Mouse (Mus musculus): Measurements from ENCODE around the gene Arpp21.
"Not testable (repeated sequence)": the region's sequence is repeated elsewhere in the genome, so short reads cannot be mapped to it uniquely, and the experiment has no call there.

Arpp21 gene

DNA sequence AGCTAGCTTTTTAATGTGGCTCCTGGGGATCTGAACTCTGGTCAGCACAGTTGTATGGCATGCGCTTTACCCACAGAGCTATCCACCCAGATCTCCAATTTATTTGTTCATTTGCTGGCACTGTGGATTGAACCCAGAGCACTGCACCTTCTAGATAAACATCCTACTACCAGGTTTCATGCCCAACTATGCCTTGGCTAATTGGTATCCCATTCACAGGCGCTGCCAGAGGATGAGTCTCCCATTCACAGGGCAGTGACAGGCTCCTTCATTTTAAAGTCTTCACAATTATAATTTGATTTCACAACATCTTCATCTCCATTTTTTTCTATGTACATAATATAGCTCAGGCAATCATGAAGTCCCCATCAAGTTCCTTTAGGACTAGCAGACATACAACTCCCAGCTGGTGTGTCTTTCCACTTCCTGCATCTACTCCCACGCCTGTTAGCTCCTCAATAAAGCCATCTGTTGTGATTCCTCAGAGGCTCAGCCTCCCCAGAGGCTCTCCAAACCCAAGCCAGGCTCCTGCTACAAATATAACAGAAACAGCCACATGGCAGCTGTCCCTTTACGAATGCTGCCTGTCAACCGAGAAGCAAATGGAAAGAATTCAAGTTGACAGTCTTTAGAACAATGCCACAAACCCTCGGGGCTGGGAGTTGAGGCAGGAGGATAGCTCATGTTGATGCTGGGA, 133.4 kb downstream of the Arpp21 start:
- no peak for DNase-seq (ENCODE audit: low spot score in 2 of 2)

- peak; percentile 27 to 42 for DNase-seq (ENCODE audit: low spot score in 2 of 2)
Measured at GRCm38 (mm10) chr9:112100841-112101595, 134.7 kb downstream of the Arpp21 start.

DNA sequence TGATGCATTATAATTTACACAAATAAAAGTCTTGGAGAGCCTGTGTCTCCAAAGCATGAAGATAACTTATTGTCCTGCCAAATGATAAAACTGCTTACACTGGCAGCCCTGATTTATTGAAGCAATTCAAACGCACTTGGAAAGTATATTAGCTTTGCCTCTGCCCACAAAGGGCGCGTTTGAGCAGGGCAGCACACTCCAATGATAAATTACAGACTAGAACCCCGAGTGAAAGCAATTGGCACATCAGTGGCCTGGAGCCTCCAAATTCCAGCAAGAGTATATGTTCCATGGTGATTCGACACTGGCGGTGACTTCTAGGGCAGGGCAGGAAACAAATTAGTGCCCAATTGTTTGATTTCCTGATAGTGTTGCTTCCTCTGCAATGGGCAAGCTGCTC, 137.5 kb downstream of the Arpp21 start:
- no peak for DNase-seq (ENCODE audit: low spot score in 2 of 2)

DNA sequence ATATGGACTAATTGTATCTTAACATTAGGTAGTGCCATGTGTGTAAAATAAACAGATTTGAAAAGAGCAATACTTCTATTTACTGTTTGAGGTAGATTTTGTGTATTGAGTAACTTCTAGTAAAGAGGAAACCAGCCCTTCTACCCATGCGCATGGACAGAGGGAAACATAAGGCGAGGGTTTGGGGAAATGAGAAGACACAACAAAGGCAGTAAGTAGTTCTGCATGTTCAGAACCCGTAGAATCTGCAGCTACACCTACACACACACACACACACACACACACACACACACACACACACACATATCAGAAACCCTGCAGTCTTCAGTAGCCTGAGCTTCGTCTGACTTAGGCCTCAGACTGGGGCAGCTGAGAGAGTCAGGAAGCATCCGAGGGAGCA, 140.0 kb downstream of the Arpp21 start:
- no peak for DNase-seq (ENCODE audit: low spot score in 2 of 2)

DNA sequence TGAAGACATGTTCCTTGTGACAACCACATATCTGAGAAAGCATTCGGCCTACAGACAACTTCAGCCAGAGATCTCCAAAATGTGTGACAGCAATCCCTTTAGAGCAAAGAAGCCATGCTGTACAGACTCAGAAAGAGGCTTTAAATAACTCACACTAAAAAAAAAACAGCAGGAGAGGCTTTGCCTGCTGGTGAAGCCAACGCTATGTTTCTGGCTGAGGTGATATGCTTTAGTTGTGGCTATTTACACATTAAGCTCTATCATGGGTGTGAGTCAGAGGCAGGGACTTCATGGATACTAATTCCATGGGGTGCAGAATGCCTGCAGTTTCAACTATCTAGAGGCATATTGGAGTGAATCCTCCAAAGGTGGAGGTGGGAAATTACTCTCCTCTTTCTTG, 140.5 kb downstream of the Arpp21 start:
- DNase-seq (ENCODE audit: low spot score in 2 of 2): no peak

DNA sequence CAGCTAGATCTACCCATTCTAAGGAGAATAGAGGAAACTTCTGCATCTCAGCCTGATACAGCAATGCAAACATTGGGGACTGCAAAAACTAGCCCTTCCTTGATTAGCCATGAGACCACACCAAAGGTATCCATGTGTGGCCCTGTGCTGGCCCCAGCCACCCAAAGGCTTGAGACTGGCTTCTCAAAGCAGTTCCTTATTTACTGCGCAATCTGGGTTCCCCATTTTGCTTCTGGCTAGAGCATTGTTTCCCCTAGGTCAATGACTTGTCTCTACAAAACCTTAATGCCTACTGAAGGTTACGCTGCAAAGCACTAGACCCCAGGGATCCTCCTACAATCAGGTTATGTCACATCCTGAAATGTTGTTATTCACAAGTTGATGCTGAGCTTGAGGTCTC, 156.8 kb downstream of the Arpp21 start:
- peak in 1 of 2 experiments; percentile 23 for DNase-seq (ENCODE audit: low spot score in 2 of 2)

DNA sequence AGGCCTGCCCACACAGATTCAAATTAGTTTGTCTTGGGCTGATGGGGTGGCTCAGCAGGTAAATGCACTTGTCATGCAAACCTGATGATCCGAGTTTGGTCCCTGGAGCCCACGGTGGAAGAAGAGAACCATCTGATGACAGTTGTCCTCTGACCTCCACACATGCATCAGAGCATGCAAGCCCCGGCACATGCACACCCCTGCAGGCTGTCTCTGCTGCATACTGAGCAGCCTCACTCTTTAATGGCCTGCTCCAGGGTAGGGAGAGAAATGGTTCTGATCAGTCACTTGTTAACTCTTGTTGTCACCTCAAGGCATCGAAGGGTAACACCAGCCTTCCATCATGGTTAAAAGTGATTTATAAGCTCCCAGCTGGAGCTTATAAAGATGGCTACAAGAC, 157.3 kb downstream of the Arpp21 start:
- no peak for DNase-seq (ENCODE audit: low spot score in 2 of 2)

GRCm38 (mm10) chr9:112075273-112075672, 160.5 kb downstream of the Arpp21 start:
- DNase-seq (ENCODE audit: low spot score in 2 of 2): no peak

- DNase-seq (ENCODE audit: low spot score in 2 of 2): no peak
Measured at GRCm38 (mm10) chr9:112074872-112075271, 160.9 kb downstream of the Arpp21 start.

DNA sequence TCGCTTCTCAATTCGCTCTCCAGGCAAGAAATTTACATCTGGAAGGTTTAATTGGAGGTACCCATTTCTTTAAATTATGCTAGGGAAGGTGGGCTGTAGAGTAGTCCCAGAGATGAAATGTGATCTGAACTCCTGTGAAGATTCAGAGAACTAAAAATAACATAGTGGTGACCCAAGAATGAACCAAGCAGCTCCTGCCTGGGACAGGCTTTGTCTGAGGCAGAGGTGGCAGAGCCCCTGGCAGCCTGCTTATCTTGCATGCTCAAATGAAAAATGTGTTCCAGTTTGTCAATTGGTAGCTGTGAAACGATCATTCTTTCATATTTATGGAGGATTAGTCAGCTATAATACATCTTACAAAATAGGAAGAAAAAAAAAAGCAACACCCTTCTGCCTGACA, 164.4 kb downstream of the Arpp21 start:
- no peak for DNase-seq (ENCODE audit: low spot score in 2 of 2)

GRCm38 (mm10) chr9:112070961-112071360, 164.8 kb downstream of the Arpp21 start:
- DNase-seq (ENCODE audit: low spot score in 2 of 2): no peak

- DNase-seq (ENCODE audit: low spot score in 2 of 2): no peak
Measured at GRCm38 (mm10) chr9:112068250-112068649, 167.5 kb downstream of the Arpp21 start.

GRCm38 (mm10) chr9:112060696-112061425, 174.9 kb downstream of the Arpp21 start:
- DNase-seq (ENCODE audit: low spot score in 2 of 2): no peak

DNA sequence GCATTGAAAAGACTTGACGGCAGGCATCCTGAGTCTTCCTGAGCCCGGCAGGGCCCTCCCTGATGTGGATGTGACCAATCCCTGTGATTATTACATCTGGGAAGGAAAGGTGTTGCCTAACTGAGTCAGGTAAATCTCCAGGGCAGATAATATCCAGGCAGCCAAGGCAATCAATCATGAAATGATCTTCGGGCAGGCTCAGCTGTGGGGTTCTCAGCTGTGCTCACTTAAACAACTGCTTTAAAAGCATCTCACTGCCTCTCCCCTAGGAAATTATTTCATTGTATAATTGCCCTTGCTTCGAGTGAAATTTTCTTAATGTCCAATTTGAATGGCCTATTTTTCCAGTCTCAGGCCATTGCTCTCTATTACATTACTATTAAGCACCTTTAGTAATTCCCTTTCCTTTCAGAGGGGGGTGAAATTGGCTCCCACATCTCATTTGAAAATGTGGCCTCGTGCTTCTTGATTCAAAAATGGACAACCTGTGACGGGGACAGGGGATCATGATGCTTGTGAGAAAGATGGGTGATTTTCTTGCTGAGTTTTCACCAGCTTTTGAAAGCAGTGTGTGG, 180.8 kb downstream of the Arpp21 start:
- no peak for DNase-seq (ENCODE audit: low spot score in 2 of 2)

- DNase-seq (ENCODE audit: low spot score in 2 of 2): no peak
Measured at GRCm38 (mm10) chr9:112047903-112048467, 187.8 kb downstream of the Arpp21 start.

DNA sequence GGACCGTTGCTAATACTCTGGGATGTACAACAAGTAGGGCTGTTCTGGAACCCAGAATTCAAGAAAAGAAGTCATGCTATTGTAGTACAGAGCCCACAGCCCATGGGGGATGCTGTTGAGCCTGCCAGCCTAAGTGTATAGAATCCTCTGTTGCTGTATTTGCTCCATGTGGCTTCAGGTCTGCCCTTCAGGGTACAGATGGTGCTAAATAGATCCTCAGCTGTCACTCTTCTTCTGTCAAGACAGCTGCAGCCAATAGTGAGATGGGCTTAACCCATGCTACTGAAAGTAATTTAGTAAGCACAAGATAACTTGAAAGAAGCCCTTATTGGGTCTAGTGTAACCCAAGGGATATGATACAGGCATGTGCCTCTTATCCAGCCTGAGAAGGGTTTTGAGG, 195.2 kb downstream of the Arpp21 start:
- DNase-seq (ENCODE audit: low spot score in 2 of 2): no peak

DNA sequence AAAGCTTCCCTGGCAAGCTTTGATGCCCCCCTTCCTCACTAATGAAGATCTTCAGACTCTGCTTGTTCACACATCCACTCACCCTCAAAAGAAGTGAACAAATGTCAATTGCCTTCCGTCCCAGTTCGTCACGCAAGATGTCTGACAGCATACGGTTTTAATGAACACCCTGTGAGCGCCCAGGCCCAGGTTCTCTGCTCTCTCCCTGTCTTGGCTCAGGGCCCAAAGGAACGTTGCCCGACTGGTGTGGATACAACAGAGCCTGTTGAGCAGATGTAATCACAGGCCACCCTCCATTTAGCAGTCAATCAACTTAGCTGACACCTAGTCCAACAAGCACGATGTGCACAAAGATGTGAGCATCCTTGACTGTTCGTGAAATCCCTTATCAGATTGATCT, 198.0 kb downstream of the Arpp21 start:
- DNase-seq (ENCODE audit: low spot score in 2 of 2): no peak

DNA sequence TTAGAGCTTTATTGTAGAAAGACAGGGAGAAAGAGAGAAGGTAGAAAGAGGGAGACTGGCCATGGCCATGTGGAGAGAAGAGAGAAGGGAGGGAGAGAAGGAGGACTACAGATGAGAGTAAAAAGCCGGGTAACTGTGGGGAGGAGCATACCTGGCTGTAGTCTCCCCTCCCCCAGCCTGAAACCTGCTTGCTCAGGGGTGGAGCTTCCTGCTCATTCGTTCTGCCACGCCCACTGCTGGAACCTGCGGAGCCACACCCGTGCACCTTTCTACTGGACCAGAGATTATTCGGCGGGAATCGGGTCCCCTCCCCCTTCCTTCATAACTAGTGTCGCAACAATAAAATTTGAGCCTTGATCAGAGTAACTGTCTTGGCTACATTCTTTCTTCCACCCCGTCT, 201.9 kb downstream of the Arpp21 start:
- not testable (repeated sequence) for DNase-seq (ENCODE audit: low spot score in 2 of 2)

DNA sequence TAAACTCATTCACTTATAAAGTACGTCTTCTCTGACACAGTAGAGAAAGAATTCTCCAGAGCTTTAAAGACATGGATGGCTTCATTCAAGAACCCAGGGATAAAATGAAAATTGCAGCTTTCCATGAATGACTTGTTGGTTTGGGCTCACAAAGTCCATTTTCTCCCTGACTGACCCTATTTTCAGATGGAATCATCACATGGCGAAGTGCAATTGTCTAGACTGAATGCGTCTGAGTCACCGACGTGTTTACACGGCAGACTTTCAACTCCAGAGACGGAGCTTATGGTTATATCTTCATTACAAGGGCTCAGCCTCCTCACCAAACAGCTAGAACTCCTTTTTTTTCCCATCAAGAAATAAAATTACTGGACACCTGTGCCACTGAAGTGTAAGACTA, 203.6 kb downstream of the Arpp21 start:
- no peak for DNase-seq (ENCODE audit: low spot score in 2 of 2)

- DNase-seq (ENCODE audit: low spot score in 2 of 2): no peak
Measured at GRCm38 (mm10) chr9:112023562-112024015, 212.1 kb downstream of the Arpp21 start.

GRCm38 (mm10) chr9:112023111-112023510, 212.6 kb downstream of the Arpp21 start:
- DNase-seq (ENCODE audit: low spot score in 2 of 2): no peak
